Mouse (Mus musculus): ENCODE measurements around the gene Cnnm4. TPM values are rescaled to one million over a fixed set of nuclear protein-coding genes. Genes with fewer than 3 reads are reported as not detected.

Gene Cnnm4
- 1 to 10 TPM; 2.4 to 3.1 TPM for polyA plus RNA-seq (2017; shearing (Covaris generic))

DNA sequence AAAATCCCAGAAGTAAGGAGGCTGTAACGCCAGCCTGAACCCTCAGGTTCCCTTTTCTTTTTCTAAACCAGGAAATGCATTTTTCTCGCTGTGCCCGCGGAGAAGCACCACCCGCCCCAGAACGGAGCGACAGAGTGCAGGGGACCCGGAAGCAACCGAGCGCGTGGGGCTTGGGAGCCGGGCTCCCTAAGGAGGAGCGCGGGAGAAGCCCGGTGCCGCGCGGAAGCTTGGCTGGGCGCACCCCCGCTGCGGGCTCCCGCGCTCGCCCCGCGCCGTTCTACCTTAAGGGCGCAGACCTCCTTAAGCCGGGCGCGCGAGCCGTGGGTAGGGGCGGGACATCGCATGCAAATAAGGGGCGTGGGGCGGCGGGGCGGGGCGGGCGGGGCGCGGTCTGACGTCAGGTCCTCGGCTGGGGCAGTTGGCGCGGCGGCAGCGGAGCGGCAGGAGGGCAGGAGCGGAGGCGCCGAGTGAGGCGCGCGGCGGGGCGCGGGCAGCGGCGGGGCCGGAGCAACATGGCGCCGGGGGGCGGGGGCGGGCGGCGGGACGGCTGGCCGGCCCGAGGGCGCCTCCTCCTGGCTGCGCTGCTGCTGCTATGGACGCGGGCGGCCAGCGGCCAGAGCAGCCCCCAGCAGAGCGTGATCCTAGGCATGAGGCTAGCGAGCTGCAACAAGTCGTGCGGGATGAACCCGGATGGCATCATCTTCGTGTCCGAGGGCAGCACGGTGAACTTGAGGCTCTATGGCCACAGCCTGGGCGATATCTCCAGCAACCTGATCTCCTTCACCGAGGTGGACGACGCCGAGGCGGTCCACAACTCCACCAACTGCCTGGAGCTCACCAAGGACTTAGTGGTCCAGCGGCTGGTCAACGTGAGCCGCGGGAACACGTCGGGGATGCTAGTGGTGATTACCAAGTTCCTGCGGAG, at the start of gene Cnnm4:
Gene Cnnm4, plus strand, starts transcription at position 440 of the 925 bp plus-strand sequence.

DNA sequence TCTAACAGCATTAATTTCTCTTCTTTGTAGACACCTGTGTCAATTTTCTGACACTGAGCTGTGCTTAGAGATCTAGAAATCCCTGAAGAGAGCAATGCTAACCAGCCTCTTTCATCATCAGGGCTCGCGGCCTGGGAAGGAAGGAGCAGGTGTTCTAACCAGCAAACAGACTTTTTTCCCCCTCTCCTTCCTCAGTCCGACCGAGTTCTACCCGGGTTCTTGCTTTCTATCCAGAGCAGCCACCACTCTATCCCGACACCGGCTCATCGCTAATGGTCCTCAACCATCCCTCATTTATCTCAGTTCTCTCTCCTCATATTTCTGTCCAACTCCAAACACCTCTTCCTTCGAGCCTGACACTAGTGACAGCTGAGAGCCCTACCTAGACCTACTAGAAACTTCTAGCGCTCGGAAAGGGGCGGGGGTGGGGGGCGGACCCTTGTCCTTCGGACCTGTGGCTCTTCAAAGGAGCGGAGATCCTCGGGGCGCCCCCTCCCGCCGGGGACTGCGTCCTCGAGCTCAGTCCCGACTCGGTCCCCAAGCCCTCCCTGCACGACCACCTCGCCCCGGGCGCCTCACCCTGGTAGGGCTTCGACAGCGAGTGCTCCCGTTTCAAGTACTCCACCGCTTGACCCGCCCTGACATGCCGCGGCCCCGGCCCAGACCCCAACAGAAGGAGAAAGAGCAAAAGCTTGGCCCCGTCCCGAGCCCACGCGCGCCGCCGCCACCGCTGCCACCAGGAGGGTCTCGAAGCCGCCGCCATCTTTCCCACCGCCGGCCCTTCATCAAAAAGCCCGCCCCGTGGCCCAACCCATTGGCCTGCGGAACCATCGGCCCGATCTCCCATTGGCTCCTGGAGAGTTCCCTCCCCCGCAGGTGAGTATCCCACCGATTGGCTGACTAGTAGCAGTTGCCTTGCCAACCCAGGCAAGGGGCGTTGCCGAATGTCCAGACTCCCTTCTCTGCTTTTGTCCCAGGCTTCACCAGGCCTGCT, 26.7 kb upstream of the Cnnm4 start, which contains the start of gene Lman2l:
Gene Lman2l, minus strand, starts transcription at position 801 of the 994 bp plus-strand sequence.

DNA sequence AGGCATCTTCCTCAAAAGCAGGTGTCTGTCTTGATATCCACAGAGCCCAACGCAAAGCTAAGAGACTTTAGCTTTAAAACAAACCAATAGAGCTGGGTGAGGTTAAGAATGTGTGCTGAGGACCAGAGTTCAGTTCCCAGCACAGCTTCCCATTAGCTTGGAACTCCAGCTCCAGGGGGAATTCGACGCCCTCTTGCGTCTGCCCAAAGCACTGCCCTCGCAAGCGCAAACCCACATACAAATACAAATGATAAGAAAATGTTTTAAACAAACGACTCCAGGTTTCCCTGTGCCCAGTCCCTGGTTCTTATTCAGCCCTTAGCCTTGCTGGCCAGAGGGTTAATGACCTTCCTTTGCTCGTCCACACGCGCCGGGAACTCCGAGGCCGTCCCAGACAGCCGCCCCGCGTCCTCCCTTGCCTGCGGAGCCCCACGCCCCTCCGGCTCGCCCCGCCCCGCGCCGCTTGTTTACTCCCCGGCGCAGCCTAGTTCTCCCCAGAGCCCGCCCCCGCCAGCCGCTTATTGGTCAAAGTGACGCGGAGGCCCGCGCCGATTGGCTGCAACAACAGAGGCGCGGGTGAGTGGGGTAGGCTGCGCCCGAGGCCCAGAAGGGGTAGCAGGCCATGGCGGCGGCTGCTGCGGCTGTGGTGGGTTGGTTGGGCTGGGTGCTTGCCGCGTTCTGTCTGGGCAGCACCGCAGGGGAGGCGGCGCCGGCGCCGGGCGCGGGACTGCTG, 40.0 kb downstream of the Cnnm4 start, which contains the start of gene Cnnm3:
Gene Cnnm3, plus strand, starts transcription at position 579 of the 733 bp plus-strand sequence.

DNA sequence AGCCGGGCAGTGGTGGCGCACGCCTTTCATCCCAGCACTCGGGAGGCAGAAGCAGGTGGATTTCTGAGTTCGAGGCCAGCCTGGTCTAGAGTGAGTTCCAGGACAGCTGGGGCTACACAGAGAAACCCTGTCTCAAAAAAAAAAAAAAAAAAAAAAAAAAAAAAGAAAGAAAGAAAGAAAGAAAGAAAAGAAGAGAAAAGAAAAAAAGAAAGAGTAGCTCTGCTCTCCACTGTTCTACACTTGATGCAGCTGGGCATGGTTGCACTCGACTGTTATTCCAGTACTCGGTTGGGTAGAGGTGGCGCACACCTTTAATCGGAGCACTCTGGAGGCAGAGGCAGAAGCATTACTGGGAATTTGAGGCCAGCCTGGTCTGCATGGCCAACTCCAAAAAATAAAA, 65.4 kb downstream of the Cnnm4 start, which contains the start of gene Ankrd23:
Gene Ankrd23, minus strand, starts transcription at position 101 of the 400 bp plus-strand sequence.

DNA sequence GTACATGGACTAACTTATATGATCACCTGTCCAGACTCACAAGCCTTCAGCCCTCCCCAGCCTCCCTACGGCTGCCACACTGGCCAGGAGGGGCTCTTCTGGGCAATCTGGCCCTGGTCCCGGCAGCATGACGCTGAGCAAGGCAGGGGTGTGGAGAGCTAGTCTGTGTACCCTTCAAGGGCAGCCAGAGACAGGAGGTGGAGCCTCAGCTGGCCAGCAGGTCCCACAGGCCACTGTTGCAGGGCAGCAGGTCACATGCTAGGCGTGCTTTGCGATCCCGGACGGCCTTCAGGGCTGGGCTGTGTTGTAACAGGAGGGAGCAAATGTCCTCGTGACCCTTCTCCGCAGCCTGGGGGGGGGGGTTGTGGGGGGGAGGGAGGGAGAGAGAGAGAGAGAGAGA, 67.8 kb downstream of the Cnnm4 start, which contains the start of gene Gm42417:
Gene Gm42417, minus strand, starts transcription at position 244 of the 400 bp plus-strand sequence.

DNA sequence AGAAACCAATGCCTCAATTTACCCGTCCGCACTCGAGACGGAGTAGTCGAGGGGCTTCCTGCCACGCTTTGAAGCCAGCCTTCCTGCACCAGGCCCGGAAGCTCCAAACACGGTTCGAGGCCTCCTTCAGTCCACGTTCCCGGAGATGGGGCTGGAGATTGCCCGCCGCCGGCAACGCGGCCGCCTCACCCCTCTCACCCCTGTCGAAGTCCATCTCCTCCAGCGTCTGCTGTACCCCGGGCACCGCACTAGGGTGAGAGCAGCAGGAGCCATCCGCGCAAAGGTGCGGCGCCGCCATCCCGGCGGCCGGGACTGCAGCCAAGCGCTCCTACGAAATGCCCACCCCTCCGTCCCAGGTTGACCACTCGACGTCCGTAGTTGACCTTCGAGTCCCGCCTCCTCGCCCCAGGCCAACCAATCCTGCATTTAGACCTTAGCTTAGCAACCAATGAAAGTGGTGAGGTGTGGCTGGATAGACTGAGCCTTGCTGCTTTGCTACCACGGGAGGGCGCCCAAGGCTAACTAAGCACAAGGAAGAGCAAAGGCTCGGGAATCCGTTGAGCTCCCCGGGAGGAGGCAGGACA, 75.6 kb downstream of the Cnnm4 start, which contains the start of gene Ankrd39:
Gene Ankrd39, minus strand, starts transcription at position 558 of the 584 bp plus-strand sequence.

Other genes with a start within 250 kb of the Cnnm4 start
- 100 to 1,000 TPM in 1 of 2 experiments, 10 to 100 TPM in 1; 78.9 to 103 TPM for gene Uggt1, start 226.9 kb upstream of the Cnnm4 start, polyA plus RNA-seq (2017; shearing (Covaris generic))
- gene Neurl3, start 196.9 kb upstream of the Cnnm4 start, polyA plus RNA-seq (2017; shearing (Covaris generic)), result 100 to 1,000 TPM; 118 to 129 TPM
- 100 to 1,000 TPM; 103 to 151 TPM for gene Arid5a, start 163.9 kb upstream of the Cnnm4 start, polyA plus RNA-seq (2017; shearing (Covaris generic))
- 10 to 100 TPM; 50.8 to 75.9 TPM for gene Kansl3, start 102.4 kb upstream of the Cnnm4 start, polyA plus RNA-seq (2017; shearing (Covaris generic))
- gene Fer1l5, start 99.3 kb upstream of the Cnnm4 start, polyA plus RNA-seq (2017; shearing (Covaris generic)), result 1 to 10 TPM; 1.2 to 2.5 TPM
- 10 to 100 TPM; 27.8 to 30.6 TPM for gene Lman2l, start 26.3 kb upstream of the Cnnm4 start, polyA plus RNA-seq (2017; shearing (Covaris generic))
- gene Cnnm3, start 40.2 kb downstream of the Cnnm4 start, polyA plus RNA-seq (2017; shearing (Covaris generic)), result 10 to 100 TPM; 37.2 to 37.5 TPM
- gene Ankrd23, start 65.3 kb downstream of the Cnnm4 start, polyA plus RNA-seq (2017; shearing (Covaris generic)), result 10 to 100 TPM; 23.2 to 33.0 TPM
- gene Gm42417, start 67.8 kb downstream of the Cnnm4 start, polyA plus RNA-seq (2017; shearing (Covaris generic)), result 1 to 10 TPM in 1 of 2 experiments, not detected in 1; 2.4 TPM
- 10 to 100 TPM; 27.3 to 32.9 TPM for gene Ankrd39, start 75.8 kb downstream of the Cnnm4 start, polyA plus RNA-seq (2017; shearing (Covaris generic))
- 1 to 10 TPM; 1.4 to 2.0 TPM for gene Sema4c, start 86.7 kb downstream of the Cnnm4 start, polyA plus RNA-seq (2017; shearing (Covaris generic))
- 1 to 10 TPM in 1 of 2 experiments, not detected in 1; 1.5 TPM for gene Fam178b, start 211.6 kb downstream of the Cnnm4 start, polyA plus RNA-seq (2017; shearing (Covaris generic))
- gene Cox5b, start 219.8 kb downstream of the Cnnm4 start, polyA plus RNA-seq (2017; shearing (Covaris generic)), result 100 to 1,000 TPM; 434 to 442 TPM
- gene 4933424G06Rik, start 238.5 kb downstream of the Cnnm4 start, polyA plus RNA-seq (2017; shearing (Covaris generic)), result not detected
- 10 to 100 TPM; 48.0 to 50.5 TPM for gene Actr1b, start 242.8 kb downstream of the Cnnm4 start, polyA plus RNA-seq (2017; shearing (Covaris generic))

Data from inflammation-experienced regulatory T-cells (primary cell).